Mouse (Mus musculus) C2C12 (cell line): ENCODE results near the gene Utrn.

Source experiments
- MAX ChIP-seq: IDR thresholded peaks from one replicate; pipeline ENCODE4 v1.6.1; 2011; ENCODE audit warnings: mild to moderate bottlenecking, control low read depth
- MYOG ChIP-seq: IDR thresholded peaks from one replicate; pipeline ENCODE4 v1.6.1; 2011; ENCODE audit not compliant: control insufficient read depth, insufficient read length; ENCODE audit errors: extremely low read depth

DNA sequence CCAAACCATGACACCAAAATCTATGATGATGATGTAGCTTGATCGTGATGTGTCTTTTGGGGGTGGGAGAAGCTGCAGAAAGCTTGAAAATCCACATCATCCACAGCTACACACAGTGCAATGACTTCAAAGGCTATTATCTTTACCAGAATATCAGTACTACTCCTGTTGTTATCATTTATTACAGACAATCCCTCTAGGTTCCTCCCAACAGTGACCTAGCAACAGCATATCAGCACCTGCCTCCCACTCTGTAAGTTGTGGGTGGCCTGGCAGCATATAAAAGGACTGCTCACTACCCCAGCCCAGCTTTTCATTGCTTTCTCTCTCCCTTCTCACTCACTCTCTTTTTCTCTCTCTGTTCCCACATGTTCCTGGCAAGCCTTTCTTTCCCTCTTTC, 494.4 kb downstream of the Utrn start:
- TF ChIP-seq MAX = no peak
- TF ChIP-seq MYOG = no peak
